Mouse (Mus musculus) kidney, postnatal 10 days (tissue): ENCODE measurements around the gene Ube2q2.
"Not testable (repeated sequence)": the region's sequence is repeated elsewhere in the genome, so short reads cannot be mapped to it uniquely, and the experiment has no call there.

Source experiments
- DNase-seq: peaks from one replicate; pipeline ENCODE4 v3.0.0; 2021; ENCODE audit warnings: mixed read lengths

Ube2q2 gene

GRCm38 (mm10) chr9:55243280-55243679 is 94.6 kb downstream of the Ube2q2 start:
- DNase-seq = no peak

GRCm38 (mm10) chr9:55244079-55244478 is 95.4 kb downstream of the Ube2q2 start:
- no peak for DNase-seq

DNA sequence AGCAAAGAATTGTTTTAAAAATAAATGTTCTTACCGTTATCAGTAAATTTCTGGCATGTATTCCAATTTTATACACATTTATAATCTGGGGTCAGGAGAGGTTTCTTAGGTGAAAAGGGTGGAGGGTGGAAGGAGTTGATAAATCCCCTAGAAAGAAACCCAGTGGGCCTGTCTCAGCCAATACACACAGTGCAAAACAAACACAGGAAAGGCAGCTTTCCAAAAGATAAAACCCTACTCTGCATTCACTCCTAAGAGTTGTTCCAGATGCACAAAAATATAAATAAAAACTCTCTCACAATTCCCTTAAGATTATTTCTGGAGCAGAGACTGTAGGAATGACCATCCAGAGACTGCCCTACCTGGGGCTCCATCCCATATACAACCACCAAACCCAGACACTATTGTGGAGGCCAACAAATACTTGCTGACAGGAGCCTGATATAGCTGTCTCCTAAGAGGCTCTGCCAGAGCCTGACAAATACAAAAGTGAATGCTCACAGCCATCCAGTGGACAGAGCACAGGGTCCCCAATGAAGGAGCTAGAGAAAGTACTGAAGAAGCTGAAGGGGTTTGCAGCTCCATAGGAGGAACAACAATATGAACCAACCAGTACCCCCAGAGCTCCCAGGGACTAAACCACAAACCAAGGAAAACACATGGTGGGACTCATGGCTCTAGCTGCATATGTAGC is 96.5 kb downstream of the Ube2q2 start:
- not testable (repeated sequence) for DNase-seq

DNA sequence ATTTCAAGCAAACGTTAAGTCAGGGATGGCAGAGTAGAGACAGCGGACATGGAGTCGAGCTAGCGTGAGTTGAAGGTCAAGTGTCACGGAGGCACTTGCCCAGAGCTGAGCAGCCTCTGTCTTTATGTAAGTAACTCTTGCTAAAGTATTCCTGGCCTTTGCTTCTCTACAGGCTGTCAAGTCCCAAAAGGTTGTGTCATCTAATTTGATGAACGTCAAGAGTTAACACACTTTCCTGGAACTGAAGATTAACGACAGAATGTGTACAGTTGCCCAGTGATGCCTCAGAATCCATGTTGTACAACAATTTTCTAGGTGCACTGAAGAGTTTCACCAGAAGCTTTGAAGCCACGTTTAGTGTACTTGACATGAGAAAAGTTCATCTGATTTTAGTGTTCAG is 97.8 kb downstream of the Ube2q2 start:
- no peak for DNase-seq

DNA sequence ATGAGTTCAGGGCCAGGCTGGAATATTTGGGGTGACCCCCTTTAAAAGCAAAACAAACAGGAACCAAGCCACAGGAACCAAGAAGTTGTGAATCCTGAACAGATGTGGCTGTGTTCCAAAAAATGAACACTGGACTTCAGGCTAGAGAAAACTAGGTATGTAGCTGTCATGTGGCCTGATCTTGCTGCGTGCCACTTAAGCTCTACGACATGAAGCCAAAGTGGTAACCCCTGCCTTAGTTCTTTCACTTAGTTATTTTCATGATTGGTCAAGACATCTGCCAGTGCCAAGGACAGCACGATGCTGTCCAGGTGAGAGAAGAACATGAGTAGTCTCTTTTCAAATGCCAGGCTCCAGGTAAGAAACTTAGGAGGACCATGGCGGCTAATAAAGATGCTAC is 98.3 kb downstream of the Ube2q2 start:
- DNase-seq = no peak

GRCm38 (mm10) chr9:55248465-55248864 is 99.8 kb downstream of the Ube2q2 start:
- DNase-seq = no peak

GRCm38 (mm10) chr9:55250595-55251247 is 102.1 kb downstream of the Ube2q2 start:
- no peak for DNase-seq

GRCm38 (mm10) chr9:55252097-55252496 is 103.4 kb downstream of the Ube2q2 start:
- not testable (repeated sequence) for DNase-seq

DNA sequence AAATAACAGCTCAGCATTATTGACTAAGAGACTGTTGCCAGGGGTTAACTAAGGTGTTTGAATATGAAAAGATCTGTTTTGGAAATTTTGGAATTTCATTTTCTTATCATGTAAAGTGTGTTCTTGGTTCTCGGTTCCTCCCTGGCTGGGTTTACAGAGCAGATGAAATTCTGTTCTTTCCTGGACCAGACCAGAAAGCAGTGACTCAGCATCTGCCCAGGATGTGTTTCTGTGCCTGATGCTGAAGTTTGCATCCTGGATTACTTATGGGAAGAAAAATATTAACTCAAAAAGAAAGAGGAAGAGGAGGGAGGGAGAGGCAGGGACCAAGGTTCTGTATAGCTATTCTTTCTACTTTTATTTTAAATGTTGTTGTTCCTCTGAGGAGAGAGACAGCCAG is 105.2 kb downstream of the Ube2q2 start:
- no peak for DNase-seq

- DNase-seq = no peak
Observed at GRCm38 (mm10) chr9:55255056-55255455, 106.4 kb downstream of the Ube2q2 start.

- no peak for DNase-seq
Observed at GRCm38 (mm10) chr9:55255604-55256003, 107.0 kb downstream of the Ube2q2 start.

- DNase-seq = no peak
Observed at GRCm38 (mm10) chr9:55257105-55257504, 108.5 kb downstream of the Ube2q2 start.
